Mouse (Mus musculus) liver, embryonic 13.5 days (tissue): Measurements from ENCODE around the gene Nrp1. TPM values are rescaled to one million over a fixed set of nuclear protein-coding genes. Genes with fewer than 3 reads are reported as not detected.

Experiments
- ATAC-seq: fragments of 200-750 bp; cut with Nextera tagmentation; 2 replicates; pipeline ENCODE4 v1.8.0; 2017; ENCODE audit warnings: low read depth, mild to moderate bottlenecking, moderate number of reproducible peaks, moderate library complexity
- DNase-seq: peaks from one replicate; pipeline ENCODE4 v3.0.0; 2022
- H3K27ac ChIP-seq: fragments of 300-500 bp; sonication (generic); 2 replicates; pipeline ENCODE4 v1.5.1; 2015; ENCODE audit warnings: moderate library complexity, mild to moderate bottlenecking, inconsistent platforms
- H3K27me3 ChIP-seq: fragments of 300-500 bp; sonication (generic); 2 replicates; pipeline ENCODE4 v1.6.1; 2015; ENCODE audit warnings: mild to moderate bottlenecking, inconsistent platforms
- H3K36me3 ChIP-seq: fragments of 300-500 bp; sonication (generic); 2 replicates; pipeline ENCODE4 v1.6.1; 2015; ENCODE audit warnings: mild to moderate bottlenecking, inconsistent platforms
- H3K4me1 ChIP-seq: fragments of 300-500 bp; sonication (generic); replicated peaks from 2 replicates; pipeline ENCODE4 v1.6.1; 2015; ENCODE audit warnings: inconsistent platforms
- H3K4me2 ChIP-seq: fragments of 300-500 bp; sonication (generic); 2 replicates; pipeline ENCODE4 v1.6.1; 2015; ENCODE audit warnings: inconsistent platforms, mild to moderate bottlenecking, moderate library complexity
- H3K4me3 ChIP-seq: fragments of 300-500 bp; sonication (generic); replicated peaks from 2 replicates; pipeline ENCODE4 v1.5.1; 2015; ENCODE audit warnings: mild to moderate bottlenecking, inconsistent platforms
- H3K9ac ChIP-seq: fragments of 300-500 bp; sonication (generic); 2 replicates; pipeline ENCODE4 v1.6.1; 2015; ENCODE audit warnings: mild to moderate bottlenecking, inconsistent platforms
- H3K9me3 ChIP-seq: fragments of 300-500 bp; sonication (generic); replicated peaks from 2 replicates; pipeline ENCODE4 v1.6.1; 2016; ENCODE audit warnings: inconsistent platforms
- WGBS: fragments of 180-500 bp; shearing (Covaris S2); methylation state at CpG from one replicate; pipeline ENCODE4 v1.1.7; 2015; ENCODE audit not compliant: insufficient replicate concordance; 5-methylcytosine and 5-hydroxymethylcytosine counted together
- polyA plus RNA-seq: library from polyadenylated mRNA; unstranded; fragments of >200 nt; fragmentation: Nextera tagmentation; extraction: Ambion mirVana; gene quantifications from 2 replicates; pipeline ENCODE4 v1.2.1, GENCODE M21; 2015

Nrp1 gene
- polyA plus RNA-seq, 1 experiment from 2014 or later = 14.7 TPM

DNA sequence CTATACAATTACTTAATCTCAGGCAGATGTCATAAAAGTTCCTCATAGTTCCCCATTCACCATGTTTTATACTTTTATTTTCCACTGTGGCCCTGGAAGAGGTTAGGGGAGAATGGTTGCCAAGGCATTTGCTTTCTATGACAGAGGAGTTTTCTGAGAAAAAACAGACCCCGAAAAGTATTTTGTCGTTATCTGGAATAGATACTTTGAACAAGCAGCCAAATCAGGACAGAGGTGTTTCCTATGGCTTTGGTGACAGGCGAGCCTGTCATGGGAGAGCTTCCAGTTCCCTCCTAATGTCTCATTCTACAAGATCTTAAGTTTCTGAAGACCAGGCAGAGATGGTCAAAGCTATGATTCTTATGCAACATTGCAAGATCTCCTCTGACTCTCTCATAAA is 13.4 kb downstream of the Nrp1 start:
- no peaks in the 10 kb centered on the region for H3K27me3 ChIP-seq
- H3K4me2 ChIP-seq = no peak overlapping the region
- ATAC-seq = no peak
- H3K4me1 ChIP-seq = no peaks in the 10 kb centered on the region
- DNase-seq = no peak
- H3K9me3 ChIP-seq = no peaks in the 10 kb centered on the region
- H3K4me3 ChIP-seq = no peak overlapping the region
- WGBS = 61% methylated on average over 3 of the region's 3 CpGs
- H3K36me3 ChIP-seq = no peaks in the 10 kb centered on the region
- H3K9ac ChIP-seq = no peak overlapping the region
- H3K27ac ChIP-seq = no peak overlapping the region

- H3K4me1 ChIP-seq = no peaks in the 10 kb centered on the region
Observed at GRCm38 (mm10) chr8:128372724-128373123, 14.3 kb downstream of the Nrp1 start.

DNA sequence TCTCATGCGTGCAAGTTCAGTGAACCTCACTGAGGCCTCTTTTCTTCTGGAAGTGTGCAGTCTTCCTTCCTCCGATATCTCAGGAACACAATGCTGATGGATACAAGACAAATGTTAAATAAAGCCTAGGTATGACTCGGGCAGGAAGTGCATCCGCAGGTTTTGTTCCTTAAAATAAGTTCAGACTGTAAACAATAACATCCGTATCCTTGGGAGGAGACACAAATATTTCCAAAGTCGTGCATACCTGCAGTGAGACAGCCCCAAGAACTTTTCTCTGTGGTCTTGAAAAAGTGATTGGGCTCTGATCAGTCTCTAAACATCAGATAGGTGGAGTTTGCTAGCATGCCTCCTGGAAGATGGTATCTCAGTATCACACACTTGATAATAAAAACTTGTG is 15.0 kb downstream of the Nrp1 start:
- Histone ChIP-seq H3K4me1 (no peaks in the 10 kb centered on the region), H3K27ac (no peak overlapping the region), H3K9me3 (no peaks in the 10 kb centered on the region), H3K36me3 (no peaks in the 10 kb centered on the region), H3K27me3 (no peaks in the 10 kb centered on the region), H3K9ac (no peak overlapping the region), H3K4me2 (no peak overlapping the region), H3K4me3 (no peak overlapping the region)
- no peak for DNase-seq
- no peak for ATAC-seq
- 65% methylated on average over 6 of the region's 6 CpGs for WGBS

More at GRCm38 (mm10) chr8:128372724-128373123, 14.3 kb downstream of the Nrp1 start:
- Histone ChIP-seq H3K4me2 (no peak overlapping the region), H3K27me3 (no peaks in the 10 kb centered on the region), H3K9me3 (no peaks in the 10 kb centered on the region), H3K9ac (no peak overlapping the region), H3K36me3 (no peaks in the 10 kb centered on the region), H3K27ac (no peak overlapping the region), H3K4me3 (no peak overlapping the region)
- DNase-seq (no peak), ATAC-seq (no peak)
- 56% methylated on average over 5 of the region's 5 CpGs for WGBS

DNA sequence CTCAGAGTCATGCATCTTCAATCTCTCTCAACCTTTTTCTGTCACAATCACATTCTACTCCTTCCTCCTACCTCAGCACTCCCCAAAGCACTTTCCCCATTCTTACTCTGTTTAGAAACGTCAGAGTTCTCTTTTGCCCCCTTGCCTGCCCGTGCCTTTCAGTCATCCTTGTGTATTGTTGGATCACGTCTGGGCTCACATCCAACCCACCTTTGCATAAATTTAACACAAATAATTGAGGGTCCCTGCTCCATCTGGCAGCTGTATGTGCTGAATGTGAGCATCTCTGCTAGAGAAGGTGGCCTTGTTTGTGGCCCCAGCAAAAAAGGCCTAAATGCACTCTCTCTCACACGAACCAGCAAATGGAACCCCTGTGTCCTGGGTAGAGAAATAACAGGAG is 16.9 kb downstream of the Nrp1 start:
- DNase-seq = no peak
- Histone ChIP-seq H3K9ac (no peak overlapping the region), H3K27me3 (no peaks in the 10 kb centered on the region), H3K9me3 (no peaks in the 10 kb centered on the region), H3K4me3 (no peak overlapping the region), H3K4me1 (no peaks in the 10 kb centered on the region), H3K36me3 (no peaks in the 10 kb centered on the region), H3K27ac (no peak overlapping the region), H3K4me2 (no peak overlapping the region)
- ATAC-seq = no peak
- 54% methylated on average over 4 of the region's 4 CpGs for WGBS

GRCm38 (mm10) chr8:128383176-128383575 is 24.8 kb downstream of the Nrp1 start:
- peak; percentile 50 for ATAC-seq
- no peaks in the 10 kb centered on the region for H3K9me3 ChIP-seq
- no peak overlapping the region for H3K4me3 ChIP-seq
- no peak for DNase-seq
- no peak overlapping the region for H3K27ac ChIP-seq
- 39% methylated on average over 3 of the region's 3 CpGs for WGBS
- 0 out of 2 replicates have a peak, but pooled peaks cover 4% of the 10 kb centered on the region for H3K4me1 ChIP-seq
- no peak overlapping the region for H3K4me2 ChIP-seq
- H3K27me3 ChIP-seq = no peaks in the 10 kb centered on the region
- H3K36me3 ChIP-seq = no peaks in the 10 kb centered on the region
- H3K9ac ChIP-seq = no peak overlapping the region

DNA sequence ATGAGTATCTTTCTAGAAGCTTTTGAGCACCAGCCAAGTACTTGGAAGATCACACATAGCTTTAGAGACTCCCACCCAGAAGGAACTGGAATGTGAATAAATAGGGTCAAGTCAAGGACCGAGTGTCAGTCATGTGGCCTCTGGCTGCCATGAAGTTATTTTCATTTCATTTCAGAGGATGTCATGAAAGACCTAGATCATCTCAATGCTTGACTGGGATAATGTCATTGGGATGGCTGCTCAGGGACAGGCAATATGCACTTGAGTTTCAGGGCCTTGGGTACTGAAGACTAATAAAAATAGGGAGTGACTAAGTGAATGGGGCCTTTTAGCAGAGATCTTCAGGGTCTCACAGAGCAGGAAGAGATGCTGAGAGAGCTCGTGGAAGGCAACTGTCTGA is 26.0 kb downstream of the Nrp1 start:
- DNase-seq = no peak
- H3K27ac ChIP-seq = no peak overlapping the region
- no peaks in the 10 kb centered on the region for H3K36me3 ChIP-seq
- 49% methylated on average over 2 of the region's 2 CpGs for WGBS
- H3K27me3 ChIP-seq = no peaks in the 10 kb centered on the region
- no peak overlapping the region for H3K4me2 ChIP-seq
- no peak for ATAC-seq
- no peaks in the 10 kb centered on the region for H3K9me3 ChIP-seq
- H3K4me3 ChIP-seq = no peak overlapping the region
- H3K4me1 ChIP-seq = 0 out of 2 replicates have a peak, but pooled peaks cover 4% of the 10 kb centered on the region
- H3K9ac ChIP-seq = no peak overlapping the region

GRCm38 (mm10) chr8:128384921-128385332 is 26.5 kb downstream of the Nrp1 start:
- ATAC-seq (no peak), DNase-seq (no peak)

GRCm38 (mm10) chr8:128386963-128387621 is 28.7 kb downstream of the Nrp1 start:
- H3K27me3 ChIP-seq = no peaks in the 10 kb centered on the region
- no peak overlapping the region for H3K4me2 ChIP-seq
- no peaks in the 10 kb centered on the region for H3K9me3 ChIP-seq
- no peak overlapping the region for H3K4me3 ChIP-seq
- no peak overlapping the region for H3K9ac ChIP-seq
- WGBS = 23% methylated on average over 2 of the region's 2 CpGs
- 0 out of 2 replicates have a peak, but pooled peaks cover 4% of the 10 kb centered on the region for H3K4me1 ChIP-seq
- ATAC-seq = peak; percentile 52
- H3K36me3 ChIP-seq = no peaks in the 10 kb centered on the region
- DNase-seq = no peak
- no peak overlapping the region for H3K27ac ChIP-seq

More at GRCm38 (mm10) chr8:128384921-128385332, 26.5 kb downstream of the Nrp1 start:
- Histone ChIP-seq H3K4me1 (0 out of 2 replicates have a peak, but pooled peaks cover 4% of the 10 kb centered on the region), H3K27me3 (no peaks in the 10 kb centered on the region), H3K27ac (no peak overlapping the region; the same call in 1 of the 2 replicates), H3K36me3 (no peaks in the 10 kb centered on the region), H3K9me3 (no peaks in the 10 kb centered on the region), H3K4me2 (no peak overlapping the region), H3K4me3 (no peak overlapping the region), H3K9ac (no peak overlapping the region)
- WGBS = 60% methylated on average over 5 of the region's 5 CpGs

- Histone ChIP-seq H3K4me1 (0 out of 2 replicates have a peak, but pooled peaks cover 3% of the 10 kb centered on the region), H3K27ac (no peak overlapping the region), H3K4me2 (no peak overlapping the region), H3K9ac (no peak overlapping the region), H3K9me3 (no peaks in the 10 kb centered on the region), H3K36me3 (no peaks in the 10 kb centered on the region), H3K4me3 (no peak overlapping the region), H3K27me3 (no peaks in the 10 kb centered on the region)
- ATAC-seq (no peak), DNase-seq (no peak)
Observed at GRCm38 (mm10) chr8:128390759-128391158, 32.4 kb downstream of the Nrp1 start.

GRCm38 (mm10) chr8:128391182-128391760 is 32.9 kb downstream of the Nrp1 start:
- no peak overlapping the region for H3K27ac ChIP-seq
- H3K36me3 ChIP-seq = no peaks in the 10 kb centered on the region
- ATAC-seq (no peak), DNase-seq (no peak)
- H3K4me1 ChIP-seq = 0 out of 2 replicates have a peak, but pooled peaks cover 3% of the 10 kb centered on the region
- no peak overlapping the region for H3K9ac ChIP-seq
- H3K4me2 ChIP-seq = no peak overlapping the region
- no peaks in the 10 kb centered on the region for H3K27me3 ChIP-seq
- no peak overlapping the region for H3K4me3 ChIP-seq
- no peaks in the 10 kb centered on the region for H3K9me3 ChIP-seq
- 39% methylated on average over 4 of the region's 4 CpGs for WGBS

DNA sequence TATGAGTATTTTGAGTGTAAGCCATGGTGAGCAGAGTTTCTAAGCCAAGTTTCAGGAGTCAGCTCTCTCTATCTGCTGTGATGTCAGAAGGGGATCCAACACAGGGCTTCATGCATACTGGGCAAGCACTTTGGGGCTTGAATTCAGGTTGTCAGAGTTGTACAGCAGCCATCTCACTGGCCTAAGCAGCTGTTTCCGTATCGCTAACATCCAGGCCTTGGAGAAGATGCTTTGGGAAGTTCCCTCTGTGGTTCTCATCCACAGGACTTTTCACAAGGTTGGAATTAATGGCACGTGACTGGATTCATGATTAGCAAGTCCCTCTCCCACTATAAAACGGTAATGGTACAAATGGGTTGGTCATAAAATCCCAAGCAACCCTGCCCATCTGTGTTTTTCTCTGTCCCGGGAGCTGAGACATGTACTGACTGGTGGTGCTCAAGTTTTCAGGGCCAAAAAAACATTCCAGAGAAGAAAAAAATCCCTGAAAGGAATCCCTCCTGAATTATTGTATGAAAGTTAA is 36.3 kb downstream of the Nrp1 start:
- 72% methylated on average over 5 of the region's 5 CpGs for WGBS
- 0 out of 2 replicates have a peak, but pooled peaks cover 3% of the 10 kb centered on the region for H3K4me1 ChIP-seq

More for the DNA sequence above, 36.3 kb downstream of the Nrp1 start:
- DNase-seq (no peak), ATAC-seq (no peak)
- Histone ChIP-seq H3K36me3 (no peaks in the 10 kb centered on the region), H3K9me3 (no peaks in the 10 kb centered on the region), H3K4me2 (no peak overlapping the region), H3K9ac (no peak overlapping the region), H3K4me3 (no peak overlapping the region), H3K27me3 (no peaks in the 10 kb centered on the region), H3K27ac (no peak overlapping the region)
